Mouse (Mus musculus): ENCODE data around the gene Zbtb20.

GRCm38 (mm10) chr16:43528300-43528699 is 652.6 kb downstream of the Zbtb20 start:
- TF ChIP-seq GATA1 (IDR thresholded peaks at IDR 0.05; ENCODE audit: low read length) (no peak), TAL1 (IDR thresholded peaks at IDR 0.05; ENCODE audit: low read length) (no peak)

Data from erythroblast, embryonic 14.5 days (primary cell).